Mouse (Mus musculus) midbrain, embryonic 16.5 days (tissue): ENCODE data around the gene Mia3. TPM values are rescaled to one million over a fixed set of nuclear protein-coding genes. Genes with fewer than 3 reads are reported as not detected.

Experiments used
- ATAC-seq: fragments of 200-750 bp; cut with Nextera tagmentation; 2 replicates; pipeline ENCODE4 v1.8.0; 2017; ENCODE audit warnings: moderate TSS enrichment
- H3K27ac ChIP-seq: fragments of 300-500 bp; sonication (generic); 2 replicates; pipeline ENCODE4 v1.5.1; 2014; ENCODE audit warnings: mild to moderate bottlenecking, low read length, mixed read lengths
- H3K27me3 ChIP-seq: fragments of 300-500 bp; sonication (generic); 2 replicates; pipeline ENCODE4 v1.6.1; 2014; ENCODE audit warnings: low read depth, low read length, mixed read lengths; ENCODE audit not compliant: control insufficient read depth, insufficient read depth
- H3K36me3 ChIP-seq: fragments of 300-500 bp; sonication (generic); 2 replicates; pipeline ENCODE4 v1.6.1; 2014; ENCODE audit warnings: mild to moderate bottlenecking, low read length, moderate library complexity, mixed read lengths; ENCODE audit not compliant: control insufficient read depth, insufficient read depth
- H3K4me1 ChIP-seq: fragments of 300-500 bp; sonication (generic); 2 replicates; pipeline ENCODE4 v1.6.1; 2014; ENCODE audit warnings: mild to moderate bottlenecking, low read length, mixed read lengths; ENCODE audit not compliant: control insufficient read depth, insufficient read depth
- H3K4me2 ChIP-seq: fragments of 300-500 bp; sonication (generic); 2 replicates; pipeline ENCODE4 v1.6.1; 2014; ENCODE audit warnings: mild to moderate bottlenecking, low read length, mixed read lengths
- H3K4me3 ChIP-seq: fragments of 300-500 bp; sonication (generic); 2 replicates; pipeline ENCODE4 v1.5.1; 2014; ENCODE audit warnings: low read depth, mild to moderate bottlenecking, low read length, moderate library complexity, mixed read lengths
- H3K9ac ChIP-seq: fragments of 300-500 bp; sonication (generic); 2 replicates; pipeline ENCODE4 v1.6.1; 2014; ENCODE audit warnings: low read depth, low read length, mixed read lengths
- H3K9me3 ChIP-seq: fragments of 300-500 bp; sonication (generic); replicated peaks from 2 replicates; pipeline ENCODE4 v1.6.1; 2014; ENCODE audit warnings: mild to moderate bottlenecking, low read length, mixed read lengths; ENCODE audit not compliant: control insufficient read depth, poor library complexity, severe bottlenecking
- WGBS: fragments of 180-500 bp; shearing (Covaris S2); extraction: QIAGEN DNeasy Blood & Tissue Kit; methylation state at CpG from one replicate; pipeline ENCODE4 v1.1.7; 2014; 5-methylcytosine and 5-hydroxymethylcytosine counted together
- polyA plus RNA-seq: library from polyadenylated mRNA; unstranded; fragments of >200 nt; fragmentation: Nextera tagmentation; extraction: Ambion mirVana; gene quantifications from 2 replicates; pipeline ENCODE4 v1.2.1, GENCODE M21; 2015

Gene Mia3
- polyA plus RNA-seq, 1 experiment from 2014 or later = 116 TPM

DNA sequence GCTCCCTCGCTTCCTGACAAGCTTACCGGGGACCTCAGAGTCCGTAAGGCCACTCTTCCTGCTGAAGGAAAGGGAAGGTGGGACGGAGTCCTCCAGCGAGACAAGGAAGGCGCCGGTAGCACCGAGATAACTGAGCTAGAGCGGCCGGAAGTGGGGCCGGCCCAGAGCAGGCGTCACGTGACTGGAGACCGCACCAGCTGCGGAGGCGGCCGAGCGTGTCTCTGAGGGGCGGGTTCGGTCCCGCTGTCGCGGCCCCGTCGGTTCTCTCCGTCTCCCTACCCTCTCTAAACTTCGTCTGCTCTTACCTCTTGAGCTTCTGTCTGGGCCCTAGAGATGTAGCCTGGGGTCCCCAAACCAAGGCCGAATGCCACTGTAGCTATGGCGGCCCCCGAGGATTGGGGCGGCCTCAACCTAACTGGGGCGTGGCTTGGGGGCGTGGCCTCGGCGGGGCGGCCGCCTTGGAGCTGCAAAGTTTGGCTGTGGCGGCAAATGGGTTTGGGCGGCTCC is 72.4 kb downstream of the Mia3 start, which contains the start of gene Brox:
Gene Brox, minus strand, starts transcription at position 393 of the 507 bp plus-strand sequence.
- WGBS = 0% methylated on average over 39 of the region's 39 CpGs

GRCm38 (mm10) chr1:183296465-183296864 is 72.9 kb downstream of the Mia3 start, which contains the start of gene Aida:
TSS of gene Aida (plus strand) at chr1:183296590.
- H3K4me1 ChIP-seq = no peaks in the 10 kb centered on the region
- under 1% methylated on average over 25 of the region's 26 CpGs for WGBS
- peak within 1 kb of the TSS; percentile 55 for H3K4me2 ChIP-seq
- H3K27ac ChIP-seq = peak within 1 kb of the TSS; percentile 74
- no peaks in the 10 kb centered on the region for H3K9me3 ChIP-seq
- 0 out of 2 replicates have a peak, but pooled peaks cover 2% of the 10 kb centered on the region for H3K36me3 ChIP-seq
- peak within 1 kb of the TSS; percentile 61 for H3K9ac ChIP-seq
- H3K27me3 ChIP-seq = no peaks in the 10 kb centered on the region
- peak within 1 kb of the TSS; percentile 46 for H3K4me3 ChIP-seq
- ATAC-seq = peak; percentile 52

More for the DNA sequence above, 72.4 kb downstream of the Mia3 start, which contains the start of gene Brox:
- peak; percentile 95 for ATAC-seq
- no peaks in the 10 kb centered on the region for H3K9me3 ChIP-seq
- H3K27me3 ChIP-seq = no peaks in the 10 kb centered on the region
- H3K27ac ChIP-seq = peak within 1 kb of the TSS; percentile 74
- 0 out of 2 replicates have a peak, but pooled peaks cover 2% of the 10 kb centered on the region for H3K36me3 ChIP-seq
- H3K4me1 ChIP-seq = no peaks in the 10 kb centered on the region
- H3K4me3 ChIP-seq = peak within 1 kb of the TSS; percentile 46
- H3K4me2 ChIP-seq = peak within 1 kb of the TSS; percentile 55
- peak within 1 kb of the TSS; percentile 61 for H3K9ac ChIP-seq

DNA sequence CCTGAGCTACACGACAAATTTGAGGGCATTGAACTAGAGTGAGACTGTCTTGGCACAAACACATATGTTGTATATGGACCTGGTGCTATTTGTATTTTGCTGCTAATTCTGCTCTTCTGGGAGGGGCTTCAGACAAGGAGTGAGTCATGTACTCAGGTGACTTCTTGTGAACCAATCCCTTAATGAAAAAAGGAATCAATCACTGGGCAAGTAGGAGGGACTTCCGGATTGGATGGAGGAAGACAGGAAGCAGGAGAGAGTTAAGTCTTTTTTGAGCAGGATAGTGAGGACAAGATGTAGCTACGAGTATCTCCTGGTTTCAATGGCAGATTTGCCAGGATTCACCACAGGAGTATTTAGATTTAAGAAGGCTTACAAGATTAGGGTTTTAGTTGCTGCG is 79.8 kb downstream of the Mia3 start:
- Histone ChIP-seq H3K9me3 (no peaks in the 10 kb centered on the region), H3K4me3 (no peak overlapping the region), H3K4me2 (no peak overlapping the region), H3K4me1 (no peaks in the 10 kb centered on the region), H3K36me3 (peaks cover 37% of the 10 kb centered on the region), H3K9ac (no peak overlapping the region), H3K27ac (no peak overlapping the region), H3K27me3 (no peaks in the 10 kb centered on the region)
- WGBS = 97% methylated on average over 4 of the region's 4 CpGs
- ATAC-seq = no peak

GRCm38 (mm10) chr1:183288351-183288750 is 81.0 kb downstream of the Mia3 start:
- no peak overlapping the region for H3K4me2 ChIP-seq
- 88% methylated on average over 3 of the region's 3 CpGs for WGBS
- H3K4me1 ChIP-seq = no peaks in the 10 kb centered on the region
- H3K4me3 ChIP-seq = no peak overlapping the region
- no peak overlapping the region for H3K9ac ChIP-seq
- H3K27ac ChIP-seq = no peak overlapping the region
- H3K27me3 ChIP-seq = no peaks in the 10 kb centered on the region
- H3K36me3 ChIP-seq = peaks cover 45% of the 10 kb centered on the region
- no peaks in the 10 kb centered on the region for H3K9me3 ChIP-seq
- ATAC-seq = no peak

Other genes starting within 250 kb of the Mia3 start
- gene Disp1, start 148.0 kb downstream of the Mia3 start, polyA plus RNA-seq = 7.6 and 10.3 TPM in 2 replicates
- 50.8 and 55.1 TPM in 2 replicates for gene Aida, start 73.0 kb downstream of the Mia3 start, polyA plus RNA-seq
- gene Brox, start 72.3 kb downstream of the Mia3 start, polyA plus RNA-seq = 105 and 115 TPM in 2 replicates
- 16.4 and 17.7 TPM in 2 replicates for gene Taf1a, start 19.4 kb upstream of the Mia3 start, polyA plus RNA-seq
- gene Hhipl2, start 48.7 kb upstream of the Mia3 start, polyA plus RNA-seq = 0.57 TPM in 2 replicates